Mouse (Mus musculus) CD8-positive naive resting alpha-beta T cell, adult 2 months (primary cell): ENCODE results near the gene Rhog.

Experiments
- DNase-seq, 2 experiments: peaks; one replicate each; pipeline ENCODE4 v3.0.0; 2022; ENCODE audit warnings: low read depth in 2 of 2, low spot score in 2 of 2

Gene Rhog

DNA sequence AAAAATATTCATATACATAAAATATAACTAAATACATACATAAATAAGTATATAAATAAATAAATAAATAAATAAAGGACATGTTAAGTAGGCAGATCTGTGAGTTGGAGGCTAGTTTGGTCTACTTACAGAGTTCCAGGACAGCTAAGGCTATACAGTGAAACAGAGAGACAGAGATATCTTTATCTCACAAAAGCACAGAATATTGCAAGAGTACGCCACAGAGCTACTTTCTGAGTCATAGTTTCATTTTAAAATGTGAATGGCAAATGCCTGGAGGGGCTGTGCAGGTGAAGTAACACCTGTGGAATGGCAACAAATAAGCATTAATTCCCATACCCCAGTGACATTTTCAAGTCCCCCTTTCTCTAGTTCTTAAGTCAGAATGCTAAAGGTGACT, 2.2 kb downstream of the Rhog start:
- no peak for DNase-seq

DNA sequence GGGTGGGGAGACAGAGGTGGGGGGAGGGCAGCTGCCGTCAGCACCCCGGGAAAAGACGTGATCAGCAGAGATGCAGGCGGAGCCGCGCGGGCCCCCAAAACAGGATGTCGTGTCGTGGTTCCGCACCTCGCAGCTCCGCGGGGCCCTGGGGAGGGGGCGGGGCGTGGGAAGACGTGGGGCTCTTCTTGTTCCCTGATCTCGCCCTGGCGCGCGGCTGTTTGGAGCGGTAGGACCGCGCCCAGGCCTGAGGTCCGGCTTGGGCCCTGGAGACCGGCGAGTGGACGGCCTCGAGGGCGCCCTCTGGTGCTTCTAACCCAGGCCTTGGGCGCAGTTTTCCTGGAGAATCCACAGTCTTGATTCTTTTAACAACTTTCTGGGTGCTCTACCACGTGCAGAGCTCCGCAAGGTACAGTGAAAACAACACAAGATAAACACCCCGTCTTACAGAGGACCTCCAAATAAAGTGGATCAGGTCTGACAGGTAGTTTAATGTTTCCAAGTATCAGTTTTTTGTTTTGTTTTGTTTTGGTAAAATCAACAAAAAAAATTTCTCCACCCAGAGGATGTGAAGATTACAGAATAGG, 5.1 kb downstream of the Rhog start:
- peak; percentile 90 to 94 for DNase-seq

DNA sequence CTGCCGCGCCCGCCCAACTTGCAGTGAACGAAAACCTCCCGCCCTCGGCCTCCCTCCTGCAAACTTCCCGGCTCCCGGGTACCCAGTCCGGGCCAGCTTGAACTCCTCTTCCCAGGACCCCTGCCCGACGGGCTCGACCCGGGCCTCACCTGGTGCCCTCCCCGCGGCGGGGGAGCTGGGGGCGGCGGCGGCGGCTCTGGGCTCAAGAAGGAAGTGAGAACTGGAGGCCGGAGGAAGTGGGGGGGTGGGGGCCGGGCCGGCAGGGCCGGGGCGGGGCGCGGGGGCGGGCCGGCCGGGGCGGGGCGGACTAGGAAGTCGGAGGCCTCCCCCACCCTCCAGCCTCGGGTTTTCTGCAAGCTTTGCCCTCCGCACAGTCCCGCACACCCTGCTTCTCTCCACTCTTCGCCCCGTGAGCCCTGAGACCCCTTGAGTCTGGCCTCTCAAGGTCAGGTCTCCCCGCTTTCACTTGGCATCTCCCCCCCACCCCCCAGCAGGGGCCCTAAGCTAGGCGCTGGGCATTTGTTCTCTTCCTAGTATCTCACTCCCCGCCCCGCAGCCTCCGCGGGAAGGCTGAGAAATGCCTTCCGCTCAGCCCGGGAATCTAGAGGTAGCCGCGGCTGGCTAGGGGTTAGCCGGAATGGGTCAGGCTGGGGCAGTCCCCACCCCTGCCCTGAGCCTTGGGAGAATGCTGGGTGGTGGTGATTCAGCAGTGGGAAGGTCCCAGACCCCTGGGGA, 5.8 kb downstream of the Rhog start:
- peak; percentile 60 to 61 for DNase-seq

DNA sequence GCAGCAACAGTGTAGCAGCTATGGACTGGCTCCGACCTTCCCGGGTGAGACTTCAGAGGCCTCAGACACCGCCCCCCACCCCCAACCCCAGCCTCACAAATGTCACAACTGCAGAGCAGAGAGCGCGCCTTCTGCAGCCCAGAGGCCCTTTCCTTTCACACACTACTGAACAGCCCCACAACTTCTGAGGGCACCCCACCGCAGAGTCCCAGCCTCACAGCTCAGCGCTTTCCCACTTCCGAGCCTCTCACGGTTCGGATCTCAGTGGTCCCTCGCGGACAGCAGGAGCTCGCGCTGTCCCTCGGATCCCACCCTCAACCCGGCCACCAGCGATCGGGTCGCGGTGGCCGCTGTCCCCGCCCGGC, 6.3 kb downstream of the Rhog start:
- peak; percentile 58 to 66 for DNase-seq

DNA sequence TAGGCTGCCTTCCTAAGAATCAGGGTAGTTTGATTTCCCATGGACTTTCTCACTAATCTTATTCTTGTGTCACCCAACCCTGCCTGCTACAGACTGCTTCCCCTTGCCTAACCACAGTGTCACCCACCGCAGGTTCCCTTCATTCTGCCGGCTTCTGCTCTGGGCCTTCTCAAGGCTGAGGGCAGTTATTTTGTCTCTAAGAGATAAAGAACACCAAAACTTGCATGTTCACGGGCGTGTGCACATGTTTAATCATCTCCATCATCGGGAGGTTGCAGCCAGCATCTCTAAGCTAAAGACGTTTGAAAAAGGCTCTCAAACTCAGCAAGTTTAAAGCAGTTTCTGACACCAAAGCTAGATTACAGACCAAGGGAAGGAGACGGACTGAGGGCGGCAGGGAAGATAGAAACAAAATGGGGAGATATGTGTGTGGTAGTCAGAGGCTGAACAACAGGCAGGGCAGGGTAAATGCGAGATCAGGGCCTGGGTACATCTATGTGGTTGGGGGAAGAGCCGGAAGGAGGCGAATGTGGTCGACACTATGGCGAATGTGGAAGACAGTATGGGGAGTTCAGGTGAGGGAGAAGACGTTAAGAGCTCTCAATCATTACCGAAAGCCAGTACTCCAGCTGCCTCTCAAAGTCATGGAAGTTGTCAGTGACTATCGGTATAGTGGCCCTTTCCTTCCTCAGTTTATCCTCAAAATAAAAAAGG, 7.0 kb downstream of the Rhog start:
- DNase-seq = peak; percentile 27 to 43

DNA sequence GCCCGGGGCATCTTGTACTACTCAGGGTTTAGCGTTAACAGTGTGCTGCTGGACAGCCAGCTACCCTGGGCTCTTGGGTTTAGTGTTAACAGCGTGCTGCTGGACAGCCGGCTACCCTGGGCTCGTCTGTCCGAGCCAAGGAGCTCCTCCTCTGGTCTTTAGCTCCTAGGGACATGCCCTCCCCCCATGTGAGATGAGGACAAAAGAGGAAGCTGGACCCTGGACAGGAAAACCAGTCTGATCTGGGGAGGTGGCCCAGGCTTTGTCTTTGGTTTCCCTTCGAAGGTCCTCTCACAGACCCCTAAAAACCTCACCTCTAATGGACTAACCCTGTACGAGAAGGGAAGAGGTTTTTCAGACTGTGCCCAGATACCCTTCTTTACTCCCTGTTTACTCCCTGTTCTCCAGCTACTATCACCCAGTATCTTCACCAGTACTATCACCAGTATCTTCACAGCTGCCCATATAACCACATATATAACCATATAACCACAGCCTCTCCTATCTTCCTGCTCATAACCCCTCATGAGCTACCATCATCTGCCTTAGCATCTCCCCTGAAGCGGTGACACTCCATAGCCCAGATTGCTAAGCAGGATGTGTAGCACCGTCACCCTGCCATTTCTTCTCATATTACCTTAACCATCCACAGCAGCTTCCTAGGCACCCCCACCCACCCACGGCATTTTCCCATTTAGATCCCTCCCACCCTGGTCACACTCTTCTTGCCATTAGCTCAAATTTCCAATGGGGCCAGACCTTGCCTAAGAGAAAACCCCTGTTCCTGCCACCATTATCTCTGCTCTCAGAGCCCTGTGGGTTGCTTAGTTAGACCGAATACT, 8.7 kb downstream of the Rhog start:
- peak in 1 of 2 experiments; percentile 23 for DNase-seq

DNA sequence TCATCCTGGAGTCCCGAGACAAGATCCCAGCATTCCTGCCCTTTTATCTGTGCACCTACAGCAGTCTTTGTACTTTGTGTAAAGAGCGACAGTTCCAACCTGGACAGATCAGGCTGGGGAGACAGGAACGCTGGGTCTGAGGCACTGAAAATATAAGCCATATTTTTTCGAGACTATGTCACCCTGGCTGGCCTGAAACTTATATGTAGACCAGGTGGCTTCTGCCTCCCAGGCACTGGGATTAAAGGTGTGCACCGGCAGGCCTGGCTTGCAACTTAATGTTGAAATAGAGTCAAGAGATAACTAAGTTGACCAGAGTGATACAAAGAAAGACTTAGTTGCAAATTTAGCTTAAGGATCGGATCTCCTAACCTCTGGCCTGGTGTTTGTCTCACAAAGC, 9.6 kb downstream of the Rhog start:
- no peak for DNase-seq

DNA sequence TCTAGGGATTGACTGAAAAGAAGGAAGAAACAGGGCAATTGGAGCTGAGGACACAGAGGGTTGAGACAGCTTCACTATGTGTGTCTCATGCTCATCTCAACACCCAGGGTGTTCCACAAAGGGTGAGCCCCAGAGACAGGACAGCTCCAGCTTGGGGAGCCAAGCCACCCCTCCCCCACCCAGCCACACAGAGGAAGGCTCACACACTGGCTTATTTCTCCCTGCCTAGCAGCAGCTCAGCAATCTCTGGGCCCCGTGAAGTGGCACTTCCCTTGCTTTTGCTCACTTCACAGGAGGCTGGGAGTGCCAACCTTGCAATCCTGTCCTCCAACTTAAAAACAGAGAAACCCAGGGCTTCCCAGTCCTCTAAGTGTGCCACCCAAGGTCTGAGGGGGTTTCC, 10.1 kb downstream of the Rhog start:
- no peak for DNase-seq

DNA sequence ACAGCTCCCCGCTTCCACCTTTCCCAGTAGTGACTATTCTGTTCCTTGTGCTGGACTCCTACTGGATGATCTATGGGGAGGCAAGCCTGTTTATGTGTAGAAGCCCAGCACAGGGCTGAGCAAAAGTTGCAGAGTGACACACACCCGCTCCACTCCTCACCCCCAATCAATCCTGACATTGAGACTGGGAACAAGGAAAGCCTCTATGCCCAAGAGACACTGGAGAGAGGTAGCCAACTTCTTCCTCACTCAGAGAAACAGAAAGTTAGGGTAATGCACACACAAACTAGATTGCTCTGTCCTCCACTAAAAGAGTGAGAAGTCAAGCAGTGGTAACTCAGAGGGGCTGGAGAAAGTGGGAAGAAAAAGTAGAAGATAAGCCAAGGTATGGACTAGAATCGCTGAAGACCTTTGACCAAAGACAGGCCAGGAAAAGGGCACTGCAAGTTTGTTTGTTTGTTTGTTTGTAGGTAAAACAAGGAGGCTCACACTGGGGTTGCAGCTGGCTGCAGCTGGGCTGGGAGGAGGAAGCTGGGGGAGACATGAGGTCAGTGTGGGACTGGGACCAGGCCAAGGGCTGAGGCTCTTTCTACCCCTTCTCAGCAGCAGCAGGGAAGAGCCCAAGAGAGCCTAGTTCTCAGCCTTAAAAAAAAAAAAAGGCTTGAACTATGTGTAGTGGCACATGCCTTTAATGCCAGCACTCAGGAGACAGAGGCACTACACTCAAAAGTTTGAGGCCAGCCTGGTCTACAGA, 10.9 kb downstream of the Rhog start:
- no peak for DNase-seq

DNA sequence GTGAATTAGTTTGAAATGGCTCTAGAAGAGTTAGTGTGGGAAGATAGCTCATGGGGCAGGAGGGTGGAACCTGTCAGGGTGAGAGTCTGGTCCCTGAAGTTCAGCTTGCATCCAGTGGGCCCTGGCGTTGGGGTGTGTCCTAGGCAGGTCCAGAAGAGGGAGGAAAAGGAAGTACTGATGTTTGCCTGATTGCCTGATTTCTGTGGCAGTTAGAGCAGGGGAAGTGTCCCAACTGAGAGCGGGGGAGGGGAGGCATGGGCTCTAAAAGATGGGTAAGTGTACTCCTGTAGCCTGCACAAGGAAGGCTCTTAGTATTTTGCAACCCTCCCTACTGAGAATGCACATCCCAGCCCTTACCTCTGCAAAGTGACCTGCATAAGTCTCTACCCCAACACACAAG, 12.0 kb downstream of the Rhog start:
- no peak for DNase-seq

DNA sequence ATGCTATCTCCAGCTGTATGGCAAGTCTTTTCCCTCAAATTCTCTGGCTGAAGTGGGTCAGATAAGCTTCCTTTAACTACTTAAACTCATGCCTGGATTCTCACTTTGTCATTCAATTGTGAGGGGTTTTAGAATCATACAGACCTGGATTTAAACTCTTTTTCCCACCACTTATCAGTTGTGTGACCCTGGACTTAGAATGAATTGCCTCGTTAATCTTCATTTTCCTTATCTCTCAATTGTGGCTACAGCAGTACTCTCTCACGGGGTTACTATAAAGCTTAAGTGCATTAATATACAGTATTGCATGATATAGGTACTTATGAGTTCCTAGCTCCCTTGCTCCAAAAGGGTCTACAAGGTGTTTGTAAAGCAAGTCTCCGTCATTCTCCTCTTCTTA, 12.9 kb downstream of the Rhog start:
- DNase-seq = no peak

DNA sequence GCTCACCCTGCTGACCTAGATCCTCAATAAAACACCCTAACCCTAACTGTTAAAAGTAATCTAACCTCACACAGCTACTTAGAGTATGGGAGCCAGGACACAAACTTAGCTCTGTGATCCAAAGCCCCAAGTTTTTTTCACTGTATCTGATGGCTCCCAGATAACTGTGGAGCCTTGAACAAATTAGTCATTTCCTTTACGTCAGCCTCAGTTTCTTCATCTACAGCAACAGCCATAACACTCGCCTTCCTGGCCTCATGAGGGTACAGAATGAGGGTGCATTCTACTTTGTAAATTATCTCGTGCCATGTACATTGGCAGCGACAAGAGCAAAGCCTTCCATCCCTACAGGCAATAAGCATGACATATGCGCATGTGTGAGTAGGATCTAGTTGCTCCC, 13.5 kb downstream of the Rhog start:
- no peak for DNase-seq

DNA sequence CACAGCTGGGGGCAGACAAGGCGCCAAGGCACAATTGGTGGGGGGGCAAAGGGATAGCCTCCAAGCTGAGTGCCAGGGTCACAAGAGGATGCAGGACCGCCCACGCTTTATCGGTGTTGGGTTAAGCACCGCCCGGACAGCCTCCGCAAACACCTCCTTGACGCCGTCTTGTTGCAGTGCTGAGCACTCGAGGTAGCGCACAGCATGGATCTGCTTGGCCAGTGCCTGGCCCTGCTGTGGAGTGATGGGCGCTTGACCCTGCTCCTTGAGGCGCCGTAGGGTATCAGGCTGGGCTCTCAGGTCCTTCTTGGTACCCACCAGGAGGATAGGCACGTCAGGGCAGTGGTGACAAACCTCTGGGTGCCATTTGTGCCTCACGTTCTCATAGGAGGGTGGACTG, 16.3 kb downstream of the Rhog start:
- no peak for DNase-seq

DNA sequence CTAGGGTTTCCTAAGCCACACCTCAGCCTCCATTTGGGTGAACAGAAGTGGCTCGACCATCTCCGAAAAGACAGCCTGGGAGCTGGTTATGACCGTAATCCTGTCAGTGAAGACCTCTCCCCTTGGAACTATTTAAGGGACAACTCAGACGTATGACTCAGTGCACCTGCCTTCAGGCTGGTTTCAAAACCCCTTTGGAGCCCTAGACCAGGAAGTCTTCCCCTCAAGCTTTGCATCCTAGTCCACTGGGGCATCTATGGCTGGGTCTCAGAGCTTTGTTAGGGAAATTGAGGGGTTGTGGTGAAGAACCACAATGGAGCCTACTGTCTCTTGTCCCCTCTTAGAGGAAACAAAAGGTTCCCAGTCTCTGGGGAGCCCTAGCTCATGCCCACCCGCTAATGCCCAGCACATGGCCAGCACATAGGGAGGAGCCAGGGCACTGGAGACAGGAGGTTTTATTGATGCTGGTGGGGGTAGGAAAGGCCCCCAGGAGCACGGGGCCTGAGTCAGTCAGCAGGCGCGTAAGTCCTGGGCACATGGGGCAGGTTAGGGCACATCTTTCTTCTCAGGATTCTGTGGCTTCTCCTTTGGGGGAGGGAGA, 17.1 kb downstream of the Rhog start:
- DNase-seq = no peak

DNA sequence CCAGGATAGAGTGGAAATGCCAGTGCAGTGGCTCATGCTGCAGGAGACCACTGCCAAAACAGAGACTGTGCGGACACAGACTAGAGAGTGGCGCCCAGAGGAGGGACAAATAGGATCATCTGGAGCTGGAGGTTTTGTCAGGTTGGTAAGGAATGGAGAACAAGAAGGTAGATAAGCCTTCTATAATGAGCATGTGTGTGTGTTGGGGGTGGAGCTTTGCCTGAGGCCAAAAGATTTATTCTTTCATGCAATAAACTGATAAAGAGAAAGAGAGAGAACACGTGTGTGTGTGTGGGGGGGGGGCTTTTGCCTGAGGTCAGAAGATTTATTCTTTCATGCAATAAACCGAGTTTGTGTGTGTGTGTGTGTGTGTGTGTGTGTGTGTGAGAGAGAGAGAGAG, 22.8 kb downstream of the Rhog start:
- no peak for DNase-seq

DNA sequence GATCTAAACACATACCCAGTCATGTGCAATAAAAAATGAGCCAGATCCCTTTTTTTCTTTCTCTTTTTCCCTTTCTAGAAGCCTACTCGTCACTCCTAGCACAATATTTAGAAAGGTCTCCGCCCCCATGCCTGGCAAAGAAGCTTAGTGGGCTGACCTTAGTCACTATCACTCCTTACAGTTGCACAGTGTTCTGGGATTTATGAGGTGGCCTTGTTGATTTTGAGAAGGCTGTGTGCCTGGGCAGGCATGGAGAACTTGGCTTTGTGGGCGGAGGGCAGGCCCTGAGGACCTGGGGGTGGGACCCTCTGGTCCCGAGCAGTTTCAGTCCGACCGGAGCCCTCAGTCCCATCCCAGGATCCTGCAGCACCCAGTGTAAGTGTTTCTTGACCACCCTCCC, 26.0 kb downstream of the Rhog start:
- no peak for DNase-seq

DNA sequence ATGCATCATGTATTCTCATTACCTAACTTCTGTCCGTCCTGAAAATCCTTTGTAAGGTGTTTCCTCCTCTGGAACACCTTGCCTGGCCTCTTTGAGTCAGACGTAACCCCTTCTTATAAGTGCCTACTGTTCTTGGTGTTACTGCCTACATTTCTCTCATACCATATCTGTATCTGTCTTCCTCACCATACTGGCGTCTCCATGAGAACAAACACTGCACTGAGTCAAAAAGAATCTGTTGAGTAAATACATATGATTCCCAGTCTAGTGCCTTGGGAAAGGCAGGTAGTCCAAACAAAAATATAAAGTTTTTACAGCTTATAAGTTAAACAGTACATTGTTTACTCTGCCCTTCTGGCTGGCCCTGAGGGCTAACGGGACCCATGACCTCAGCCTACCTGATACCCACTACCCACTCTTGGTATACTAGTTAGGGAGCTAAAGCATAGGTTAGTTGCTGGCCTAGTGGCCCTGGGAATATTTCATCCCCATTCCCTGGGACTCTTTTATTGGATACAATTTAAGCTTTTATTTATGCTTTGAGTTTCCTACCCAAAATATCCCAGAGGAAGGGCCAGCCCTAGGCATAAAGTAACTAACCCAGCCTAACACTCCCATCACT, 27.7 kb downstream of the Rhog start:
- no peak for DNase-seq

DNA sequence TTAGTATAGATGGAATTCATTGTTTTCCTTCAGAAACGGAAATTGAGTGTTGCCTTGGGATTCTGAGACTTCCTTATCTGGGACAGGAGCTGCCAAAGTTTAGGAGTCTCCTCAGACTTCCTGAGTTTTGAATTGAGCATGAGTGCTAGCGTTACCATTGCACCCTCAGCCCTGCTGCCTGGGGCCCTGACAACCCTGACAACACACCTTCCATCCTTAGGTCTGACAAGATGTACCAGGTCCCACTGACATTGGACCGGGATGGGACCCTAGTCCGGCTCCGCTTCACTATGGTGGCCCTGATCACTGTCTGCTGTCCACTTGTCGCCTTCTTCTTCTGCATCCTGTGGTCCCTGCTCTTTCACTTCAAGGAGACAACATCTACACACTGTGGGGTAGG, 29.8 kb downstream of the Rhog start:
- DNase-seq = no peak

DNA sequence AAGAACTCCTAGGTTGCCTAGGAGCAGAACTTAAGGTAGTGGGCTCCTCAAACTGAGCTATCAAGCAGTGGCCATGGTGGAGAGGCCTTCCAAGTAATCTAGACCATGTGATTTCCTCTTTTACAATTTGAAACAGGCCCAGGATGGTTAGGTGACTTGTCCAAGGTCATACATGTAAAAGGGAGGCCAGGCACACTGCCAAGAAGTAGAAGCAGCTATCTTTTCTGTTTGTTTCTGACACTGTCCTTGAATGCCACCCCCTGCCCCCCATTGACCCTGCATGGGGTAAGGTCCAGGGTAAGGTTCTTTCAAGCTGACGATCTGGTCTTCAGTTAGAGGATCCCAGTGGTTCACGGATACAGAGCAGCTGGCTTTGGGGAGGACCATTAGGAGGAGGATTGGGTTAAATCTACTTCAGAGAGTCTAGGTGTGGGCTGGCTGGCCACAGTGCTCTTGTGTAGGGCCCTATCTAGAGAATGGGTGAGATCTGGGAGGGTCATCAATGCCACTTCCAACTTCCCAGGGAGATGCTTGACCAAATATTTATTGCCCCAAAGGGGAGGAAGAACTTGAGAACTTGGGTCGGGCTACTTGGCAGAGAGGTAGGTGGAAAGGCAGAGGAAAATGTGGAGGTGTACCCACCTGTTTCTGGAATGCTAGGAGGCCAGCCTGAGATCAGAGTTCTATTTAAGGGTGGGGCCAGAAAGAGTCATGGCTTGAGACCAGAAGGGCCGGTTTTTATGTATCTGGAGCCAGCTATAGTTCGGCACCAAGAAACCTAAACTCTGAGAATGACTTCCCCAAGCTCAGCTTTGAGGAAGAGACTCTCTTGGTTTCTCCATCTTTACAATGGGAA, 31.7 kb downstream of the Rhog start:
- no peak for DNase-seq
